Mouse (Mus musculus): ENCODE results near the gene Taok2. TPM values are rescaled to one million over a fixed set of nuclear protein-coding genes. Genes with fewer than 3 reads are reported as not detected.
"Not testable (repeated sequence)": the region's sequence is repeated elsewhere in the genome, so short reads cannot be mapped to it uniquely, and the experiment has no call there.

Taok2 gene
- total and polyA plus RNA-seq, 2 experiments from 2014 or later = 43.7 to 143 TPM

GRCm38 (mm10) chr7:126922624-126923060 lies 38.1 kb upstream of the Taok2 start, which contains the start of gene Tmem219:
Tmem219 (minus strand) TSS chr7:126922917.
- H3K36me3 ChIP-seq (ENCODE audit: insufficient read depth, low read length) = no peaks in the 10 kb centered on the region
- peak within 1 kb of the TSS; percentile 2; the same call in 1 of the 2 replicates for H3K27ac ChIP-seq
- TF ChIP-seq CTCF (IDR thresholded peaks at IDR 0.05; ENCODE audit: low read depth) = no peak
- no peak within 1 kb of the TSS for H3K4me2 ChIP-seq (ENCODE audit: low read depth, low read length)
- H3K9ac ChIP-seq (replicated peaks; ENCODE audit: low read length) = no peak within 1 kb of the TSS
- H3K9me3 ChIP-seq (ENCODE audit: low read length) = no peaks in the 10 kb centered on the region
- no peaks in the 10 kb centered on the region for H3K27me3 ChIP-seq (ENCODE audit: insufficient read depth, low read length)
- WGBS = 13% methylated on average over 5 of the region's 5 CpGs
- DNase-seq (ENCODE audit: low spot score) (peak; percentile 67), ATAC-seq (peak; percentile 69)
- H3K4me1 ChIP-seq (ENCODE audit: insufficient read depth, low read length) = 0 out of 2 replicates have a peak, but pooled peaks cover 3% of the 10 kb centered on the region
- no peak within 1 kb of the TSS for H3K4me3 ChIP-seq (ENCODE audit: low read length)

- Histone ChIP-seq H3K36me3 (ENCODE audit: insufficient read depth, low read length) (no peaks in the 10 kb centered on the region), H3K4me2 (ENCODE audit: low read depth, low read length) (no peak overlapping the region)
Measured at GRCm38 (mm10) chr7:126921563-126921962, 37.1 kb upstream of the Taok2 start.

DNA sequence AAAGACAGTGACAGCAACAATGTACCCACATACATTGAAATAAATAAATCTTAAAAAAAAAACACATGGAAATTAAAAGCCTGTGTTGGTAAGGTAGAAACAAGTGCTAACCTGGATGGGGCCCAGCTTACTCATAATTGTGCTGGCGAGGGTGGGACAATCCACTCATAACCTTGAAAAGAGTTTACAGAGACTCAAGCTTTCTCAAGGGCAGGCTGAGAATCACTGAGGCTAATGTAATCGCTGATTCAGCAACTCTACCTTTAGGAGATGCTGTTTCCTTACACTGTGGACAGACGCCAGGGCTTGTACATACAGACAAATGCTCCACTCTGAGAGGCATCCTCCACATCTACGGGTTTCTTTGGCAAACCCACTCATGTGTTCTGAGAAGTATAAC lies 35.5 kb upstream of the Taok2 start:
- H3K4me1 ChIP-seq (ENCODE audit: insufficient read depth, low read length) = 0 out of 2 replicates have a peak, but pooled peaks cover 3% of the 10 kb centered on the region
- DNase-seq (ENCODE audit: low spot score) (no peak), ATAC-seq (no peak)
- H3K4me2 ChIP-seq (ENCODE audit: low read depth, low read length) = no peak overlapping the region
- H3K36me3 ChIP-seq (ENCODE audit: insufficient read depth, low read length) = no peaks in the 10 kb centered on the region
- H3K4me3 ChIP-seq (ENCODE audit: low read length) = no peak overlapping the region
- no peaks in the 10 kb centered on the region for H3K9me3 ChIP-seq (ENCODE audit: low read length)
- 74% methylated on average over 4 of the region's 4 CpGs for WGBS
- H3K27me3 ChIP-seq (ENCODE audit: insufficient read depth, low read length) = no peaks in the 10 kb centered on the region
- no peak overlapping the region for H3K27ac ChIP-seq
- TF ChIP-seq CTCF (IDR thresholded peaks at IDR 0.05; ENCODE audit: low read depth) = no peak
- H3K9ac ChIP-seq (replicated peaks; ENCODE audit: low read length) = no peak overlapping the region

More at GRCm38 (mm10) chr7:126921563-126921962, 37.1 kb upstream of the Taok2 start:
- H3K9me3 ChIP-seq (ENCODE audit: low read length) = no peaks in the 10 kb centered on the region
- DNase-seq (ENCODE audit: low spot score) = no peak
- H3K4me1 ChIP-seq (ENCODE audit: insufficient read depth, low read length) = 0 out of 2 replicates have a peak, but pooled peaks cover 3% of the 10 kb centered on the region
- H3K27ac ChIP-seq = no peak overlapping the region
- no peaks in the 10 kb centered on the region for H3K27me3 ChIP-seq (ENCODE audit: insufficient read depth, low read length)
- H3K4me3 ChIP-seq (ENCODE audit: low read length) = no peak overlapping the region
- ATAC-seq = no peak
- no peak overlapping the region for H3K9ac ChIP-seq (replicated peaks; ENCODE audit: low read length)
- 86% methylated on average over 2 of the region's 2 CpGs for WGBS
- no peak for TF ChIP-seq CTCF (IDR thresholded peaks at IDR 0.05; ENCODE audit: low read depth)

DNA sequence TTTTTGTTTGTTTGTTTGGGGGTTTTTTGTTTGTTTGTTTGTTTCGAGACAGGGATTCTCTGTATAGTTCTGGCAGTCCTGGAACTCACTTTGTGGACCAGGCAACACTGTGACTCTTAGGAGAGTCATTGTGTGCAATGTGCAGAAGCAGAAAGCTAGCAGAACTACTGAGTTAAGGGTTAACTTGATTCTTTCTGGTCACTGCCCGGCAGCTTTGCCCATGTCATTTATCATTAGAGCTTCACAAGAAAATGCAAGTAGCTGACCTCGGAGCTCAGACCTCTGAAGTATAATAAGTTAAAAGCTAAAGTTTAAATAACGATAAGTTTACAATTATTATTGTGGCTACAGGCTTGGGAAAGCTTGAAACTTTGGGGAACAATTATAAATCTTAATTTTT lies 33.9 kb upstream of the Taok2 start:
- 30% methylated on average over 4 of the region's 4 CpGs for WGBS
- not testable (repeated sequence) for DNase-seq (ENCODE audit: low spot score); H3K27me3 ChIP-seq (ENCODE audit: insufficient read depth, low read length); H3K4me2 ChIP-seq (ENCODE audit: low read depth, low read length); ATAC-seq; H3K27ac ChIP-seq; H3K9ac ChIP-seq (replicated peaks; ENCODE audit: low read length); H3K4me3 ChIP-seq (ENCODE audit: low read length); H3K36me3 ChIP-seq (ENCODE audit: insufficient read depth, low read length); H3K9me3 ChIP-seq (ENCODE audit: low read length); H3K4me1 ChIP-seq (ENCODE audit: insufficient read depth, low read length)

DNA sequence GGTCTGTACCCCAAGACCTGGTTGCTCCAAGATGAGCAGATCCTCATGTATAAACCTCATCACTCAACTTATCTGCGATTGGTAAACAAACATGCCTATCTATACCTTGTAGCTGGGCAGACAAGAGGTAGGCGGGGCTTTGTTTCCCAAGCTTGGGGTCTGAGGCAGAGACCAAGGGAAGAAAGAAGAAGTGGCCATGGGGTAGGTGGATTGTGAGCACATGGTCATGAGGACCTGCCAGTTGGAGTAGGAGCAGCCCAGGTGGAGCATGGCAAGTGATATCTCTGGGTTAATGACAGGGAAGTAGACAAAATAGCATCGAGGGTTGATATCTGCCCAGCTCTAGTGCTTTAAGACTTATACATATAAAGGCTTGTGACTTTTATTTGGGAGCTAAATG lies 30.3 kb upstream of the Taok2 start:
- Histone ChIP-seq H3K4me1 (ENCODE audit: insufficient read depth, low read length) (no peaks in the 10 kb centered on the region), H3K4me2 (ENCODE audit: low read depth, low read length) (no peak overlapping the region), H3K27me3 (ENCODE audit: insufficient read depth, low read length) (no peaks in the 10 kb centered on the region), H3K36me3 (ENCODE audit: insufficient read depth, low read length) (no peaks in the 10 kb centered on the region), H3K4me3 (ENCODE audit: low read length) (no peak overlapping the region), H3K9ac (replicated peaks; ENCODE audit: low read length) (no peak overlapping the region), H3K9me3 (ENCODE audit: low read length) (no peaks in the 10 kb centered on the region), H3K27ac (no peak overlapping the region)
- DNase-seq (ENCODE audit: low spot score) (no peak), ATAC-seq (no peak)
- TF ChIP-seq CTCF (IDR thresholded peaks at IDR 0.05; ENCODE audit: low read depth) = no peak
- WGBS = 91% methylated on average over 3 of the region's 3 CpGs

GRCm38 (mm10) chr7:126905590-126905989 lies 21.1 kb upstream of the Taok2 start:
- DNase-seq (ENCODE audit: low spot score) (no peak), ATAC-seq (no peak)
- no peak overlapping the region for H3K9ac ChIP-seq (replicated peaks; ENCODE audit: low read length)
- TF ChIP-seq CTCF (IDR thresholded peaks at IDR 0.05; ENCODE audit: low read depth) = no peak
- H3K27ac ChIP-seq = no peak overlapping the region
- H3K4me2 ChIP-seq (ENCODE audit: low read depth, low read length) = no peak overlapping the region
- 74% methylated on average over 3 of the region's 3 CpGs for WGBS
- H3K27me3 ChIP-seq (ENCODE audit: insufficient read depth, low read length) = no peaks in the 10 kb centered on the region
- H3K9me3 ChIP-seq (ENCODE audit: low read length) = no peaks in the 10 kb centered on the region
- no peak overlapping the region for H3K4me3 ChIP-seq (ENCODE audit: low read length)
- no peaks in the 10 kb centered on the region for H3K4me1 ChIP-seq (ENCODE audit: insufficient read depth, low read length)
- no peaks in the 10 kb centered on the region for H3K36me3 ChIP-seq (ENCODE audit: insufficient read depth, low read length)

GRCm38 (mm10) chr7:126899781-126900180 lies 15.3 kb upstream of the Taok2 start:
- DNase-seq (ENCODE audit: low spot score); H3K27me3 ChIP-seq (ENCODE audit: insufficient read depth, low read length); H3K27ac ChIP-seq; H3K36me3 ChIP-seq (ENCODE audit: insufficient read depth, low read length); H3K9me3 ChIP-seq (ENCODE audit: low read length); H3K4me3 ChIP-seq (ENCODE audit: low read length); ATAC-seq; H3K9ac ChIP-seq (replicated peaks; ENCODE audit: low read length); H3K4me1 ChIP-seq (ENCODE audit: insufficient read depth, low read length); H3K4me2 ChIP-seq (ENCODE audit: low read depth, low read length): not testable (repeated sequence)
- WGBS = 92% methylated on average over 7 of the region's 9 CpGs

All from hindbrain, postnatal 0 days (tissue).